Mouse (Mus musculus): Measurements from ENCODE around the gene Ifne. TPM values are rescaled to one million over a fixed set of nuclear protein-coding genes. Genes with fewer than 3 reads are reported as not detected.

The Ifne gene
- polyA plus RNA-seq, 1 experiment from 2014 or later = not detected

MicroRNA genes within 50 kb of the gene (microRNA counts, 519-probe panel; counts per million panel counts)
- microRNA mmu-miR-31 = 2,280 counts per million, percentile 36 among the panel's probes with 10 or more counts

Small RNA genes lying within 50 kb of the gene (microRNA-seq; reads per million reads assigned to microRNA genes)
- 531 reads per million, percentile 70 among the genes with 10 or more reads in this experiment for gene Mir31 (ENCODE audit: borderline number of aligned reads)

Other genes with a start within 250 kb of the Ifne start
- not detected in 2 replicates for gene C87499, start 245.8 kb downstream of the Ifne start, polyA plus RNA-seq (2014; fragmentation: Nextera tagmentation; extraction: Ambion mirVana)
- not detected in 2 replicates for gene Ifna13, start 235.7 kb downstream of the Ifne start, polyA plus RNA-seq (2014; fragmentation: Nextera tagmentation; extraction: Ambion mirVana)
- gene Ifna16, start 203.3 kb downstream of the Ifne start, polyA plus RNA-seq (2014; fragmentation: Nextera tagmentation; extraction: Ambion mirVana) = not detected in 2 replicates
- not detected in 2 replicates for gene Ifna2, start 196.3 kb downstream of the Ifne start, polyA plus RNA-seq (2014; fragmentation: Nextera tagmentation; extraction: Ambion mirVana)
- gene Ifnab, start 188.8 kb downstream of the Ifne start, polyA plus RNA-seq (2014; fragmentation: Nextera tagmentation; extraction: Ambion mirVana) = not detected in 2 replicates
- gene Gm26566, start 158.4 kb downstream of the Ifne start, polyA plus RNA-seq (2014; fragmentation: Nextera tagmentation; extraction: Ambion mirVana) = 1.2 and 2.0 TPM in 2 replicates
- gene Klhl9, start 157.7 kb downstream of the Ifne start, polyA plus RNA-seq (2014; fragmentation: Nextera tagmentation; extraction: Ambion mirVana) = 126 and 129 TPM in 2 replicates
- not detected in 2 replicates for gene Gm13271, start 125.3 kb downstream of the Ifne start, polyA plus RNA-seq (2014; fragmentation: Nextera tagmentation; extraction: Ambion mirVana)
- 0.17 and 0.28 TPM in 2 replicates for gene Gm13283, start 120.1 kb downstream of the Ifne start, polyA plus RNA-seq (2014; fragmentation: Nextera tagmentation; extraction: Ambion mirVana)
- gene Gm13290, start 106.4 kb downstream of the Ifne start, polyA plus RNA-seq (2014; fragmentation: Nextera tagmentation; extraction: Ambion mirVana) = 0.48 TPM in 1 of 2 replicates, not detected in the other
- not detected in 2 replicates for gene Gm13289, start 103.3 kb downstream of the Ifne start, polyA plus RNA-seq (2014; fragmentation: Nextera tagmentation; extraction: Ambion mirVana)
- not detected in 2 replicates for gene Gm13272, start 100.4 kb downstream of the Ifne start, polyA plus RNA-seq (2014; fragmentation: Nextera tagmentation; extraction: Ambion mirVana)
- gene Ifnz, start 98.1 kb downstream of the Ifne start, polyA plus RNA-seq (2014; fragmentation: Nextera tagmentation; extraction: Ambion mirVana) = 0.16 and 0.31 TPM in 2 replicates
- gene Gm13276, start 94.5 kb downstream of the Ifne start, polyA plus RNA-seq (2014; fragmentation: Nextera tagmentation; extraction: Ambion mirVana) = not detected in 2 replicates
- not detected in 2 replicates for gene Gm13277, start 91.6 kb downstream of the Ifne start, polyA plus RNA-seq (2014; fragmentation: Nextera tagmentation; extraction: Ambion mirVana)
- not detected in 2 replicates for gene Gm13278, start 88.7 kb downstream of the Ifne start, polyA plus RNA-seq (2014; fragmentation: Nextera tagmentation; extraction: Ambion mirVana)
- not detected in 2 replicates for gene Gm13275, start 85.7 kb downstream of the Ifne start, polyA plus RNA-seq (2014; fragmentation: Nextera tagmentation; extraction: Ambion mirVana)
- gene Gm13279, start 82.8 kb downstream of the Ifne start, polyA plus RNA-seq (2014; fragmentation: Nextera tagmentation; extraction: Ambion mirVana) = not detected in 2 replicates
- gene Gm13285, start 80.5 kb downstream of the Ifne start, polyA plus RNA-seq (2014; fragmentation: Nextera tagmentation; extraction: Ambion mirVana) = 0.67 and 0.74 TPM in 2 replicates
- gene Gm13287, start 76.9 kb downstream of the Ifne start, polyA plus RNA-seq (2014; fragmentation: Nextera tagmentation; extraction: Ambion mirVana) = 0.54 TPM in 1 of 2 replicates, not detected in the other
- 0.21 TPM in 1 of 2 replicates, not detected in the other for gene Gm13288, start 74.7 kb downstream of the Ifne start, polyA plus RNA-seq (2014; fragmentation: Nextera tagmentation; extraction: Ambion mirVana)
- not detected in 2 replicates for gene Ifna7, start 64.0 kb downstream of the Ifne start, polyA plus RNA-seq (2014; fragmentation: Nextera tagmentation; extraction: Ambion mirVana)
- not detected in 2 replicates for gene Ifna11, start 60.2 kb downstream of the Ifne start, polyA plus RNA-seq (2014; fragmentation: Nextera tagmentation; extraction: Ambion mirVana)
- not detected in 2 replicates for gene Ifna6, start 52.8 kb downstream of the Ifne start, polyA plus RNA-seq (2014; fragmentation: Nextera tagmentation; extraction: Ambion mirVana)
- not detected in 2 replicates for gene Ifna5, start 44.7 kb downstream of the Ifne start, polyA plus RNA-seq (2014; fragmentation: Nextera tagmentation; extraction: Ambion mirVana)
- gene Ifna4, start 38.3 kb downstream of the Ifne start, polyA plus RNA-seq (2014; fragmentation: Nextera tagmentation; extraction: Ambion mirVana) = not detected in 2 replicates
- gene Ifna1, start 30.1 kb downstream of the Ifne start, polyA plus RNA-seq (2014; fragmentation: Nextera tagmentation; extraction: Ambion mirVana) = not detected in 2 replicates